Mouse (Mus musculus) liver, embryonic 14.5 days (tissue): Measurements from ENCODE around the gene Zfp212.

Experiments
- CTCF ChIP-seq: IDR thresholded peaks from 2 replicates; pipeline ENCODE4 v1.5.1; 2016; ENCODE audit warnings: antibody characterized with exemption, low read depth, control low read depth
- EP300 ChIP-seq: IDR thresholded peaks from 2 replicates; pipeline ENCODE4 v1.6.1; 2016; ENCODE audit warnings: antibody characterized with exemption, low read depth

DNA sequence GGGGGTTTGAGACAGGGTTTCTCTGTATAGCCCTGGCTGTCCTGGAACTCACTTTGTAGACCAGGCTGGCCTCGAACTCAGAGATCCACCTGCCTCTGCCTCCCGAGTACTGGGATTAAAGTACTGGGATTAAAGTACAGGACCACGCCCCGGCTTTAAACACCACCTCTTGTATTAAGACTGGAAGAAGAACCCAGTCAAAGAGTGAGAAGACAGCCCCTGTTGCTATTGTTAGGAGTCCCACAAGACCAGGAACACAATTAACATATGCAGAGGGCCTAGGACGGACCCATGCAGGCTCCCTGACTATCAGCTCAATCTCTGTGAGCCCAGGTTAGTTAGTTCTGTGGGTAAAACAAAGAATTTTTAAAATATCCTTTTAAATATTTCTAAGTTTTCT lies 48.0 kb upstream of the Zfp212 start:
- TF ChIP-seq CTCF: no peak
- TF ChIP-seq EP300: no peak
